Mouse (Mus musculus) neural tube, embryonic 10.5 days (tissue): ENCODE data around the gene Aurkaip1.

Experiments
- DNase-seq: peaks from one replicate; pipeline ENCODE4 v3.0.0-alpha.2; 2017; ENCODE audit warnings: low spot score; ENCODE audit errors: extremely low spot score

Aurkaip1 gene

GRCm38 (mm10) chr4:155829866-155830265, 1.2 kb upstream of the Aurkaip1 start:
- DNase-seq = no peak

GRCm38 (mm10) chr4:155830596-155830995, 476 bp upstream of the Aurkaip1 start:
- no peak for DNase-seq

- DNase-seq = no peak
These were observed 759 bp downstream of the Aurkaip1 start for GRCm38 (mm10) chr4:155831831-155832230.

GRCm38 (mm10) chr4:155832321-155832720, 1.2 kb downstream of the Aurkaip1 start:
- no peak for DNase-seq

GRCm38 (mm10) chr4:155833234-155833633, 2.2 kb downstream of the Aurkaip1 start:
- DNase-seq = no peak

GRCm38 (mm10) chr4:155833836-155834235, 2.8 kb downstream of the Aurkaip1 start:
- DNase-seq = peak; percentile 65

- no peak for DNase-seq
These were observed 6.4 kb downstream of the Aurkaip1 start for GRCm38 (mm10) chr4:155837404-155838010.

GRCm38 (mm10) chr4:155838187-155839153, 7.4 kb downstream of the Aurkaip1 start:
- DNase-seq = no peak

GRCm38 (mm10) chr4:155839483-155839910, 8.4 kb downstream of the Aurkaip1 start, which contains the start of gene Mxra8:
Gene Mxra8 (plus strand): TSS chr4:155839680.
- peak; percentile 81 for DNase-seq

GRCm38 (mm10) chr4:155840076-155841002, 9.3 kb downstream of the Aurkaip1 start:
- DNase-seq = peak; percentile 36

GRCm38 (mm10) chr4:155841003-155841454, 10.0 kb downstream of the Aurkaip1 start:
- peak; percentile 58 for DNase-seq

GRCm38 (mm10) chr4:155841651-155842270, 10.7 kb downstream of the Aurkaip1 start:
- DNase-seq = no peak

- no peak for DNase-seq
These were observed 12.2 kb downstream of the Aurkaip1 start for GRCm38 (mm10) chr4:155843231-155843630.

- peak; percentile 96 for DNase-seq
These were observed 16.0 kb downstream of the Aurkaip1 start, which contains the start of gene Dvl1 for GRCm38 (mm10) chr4:155846871-155847578. Gene Dvl1 (plus strand): TSS chr4:155847402.

GRCm38 (mm10) chr4:155847591-155848352, 16.7 kb downstream of the Aurkaip1 start:
- DNase-seq = peak; percentile 69

- no peak for DNase-seq
These were observed 17.5 kb downstream of the Aurkaip1 start for GRCm38 (mm10) chr4:155848434-155849095.

GRCm38 (mm10) chr4:155849391-155849790, 18.3 kb downstream of the Aurkaip1 start:
- DNase-seq = no peak

- no peak for DNase-seq
These were observed 18.9 kb downstream of the Aurkaip1 start for GRCm38 (mm10) chr4:155849792-155850451.
